Mouse (Mus musculus): Measurements from ENCODE around the gene Ifitm2. TPM values are rescaled to one million over a fixed set of nuclear protein-coding genes. Genes with fewer than 3 reads are reported as not detected.
A peak's percentile ranks its signal among the peaks of the same experiment; 100 is the strongest.
"Not testable (repeated sequence)": the region's sequence is repeated elsewhere in the genome, so short reads cannot be mapped to it uniquely, and the experiment has no call there.

Gene Ifitm2
- polyA plus RNA-seq, 1 experiment from 2014 or later: 798 TPM

GRCm38 (mm10) chr7:140970931-140971330, 15.1 kb upstream of the Ifitm2 start:
- Histone ChIP-seq H3K36me3 (replicated peaks; ENCODE audit: insufficient read depth, low read length) (no peaks in the 10 kb centered on the region), H3K27me3 (ENCODE audit: insufficient read depth, low read length) (no peaks in the 10 kb centered on the region), H3K4me3 (ENCODE audit: low read depth, low read length) (no peak overlapping the region), H3K9ac (replicated peaks) (no peak overlapping the region), H3K4me1 (ENCODE audit: insufficient read depth) (peaks cover 4% of the 10 kb centered on the region; the same call in 1 of the 2 replicates), H3K9me3 (ENCODE audit: low read length) (no peaks in the 10 kb centered on the region), H3K4me2 (ENCODE audit: low read depth, low read length) (no peak overlapping the region), H3K27ac (ENCODE audit: low read depth) (no peak overlapping the region)
- ATAC-seq (no peak), DNase-seq (no peak)
- TF ChIP-seq CTCF (IDR thresholded peaks at IDR 0.05; ENCODE audit: low read depth): no peak
- no peak for TF ChIP-seq EP300 (IDR thresholded peaks at IDR 0.05; ENCODE audit: low read depth)
- 41% methylated on average over 7 of the region's 7 CpGs for WGBS (ENCODE audit: insufficient replicate concordance)

DNA sequence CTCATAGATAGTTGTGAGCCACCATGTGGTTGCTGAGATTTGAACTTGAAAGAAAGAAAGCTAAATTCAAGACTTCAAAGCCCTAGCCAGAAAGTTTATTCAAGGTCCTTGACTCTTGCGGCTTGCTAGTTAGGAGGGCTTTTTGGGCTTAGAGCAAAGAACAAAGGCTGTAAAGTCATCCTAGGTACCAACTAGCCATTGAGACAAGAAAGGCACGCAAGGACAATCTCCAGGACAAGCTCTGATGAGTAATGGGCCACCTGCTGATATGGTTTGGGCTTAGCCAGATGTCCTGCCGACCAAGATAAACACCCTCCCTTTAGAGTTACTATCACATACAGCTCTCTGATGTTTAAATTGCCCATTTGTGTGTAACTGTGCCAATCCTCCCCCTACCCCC, 12.9 kb upstream of the Ifitm2 start:
- H3K27me3 ChIP-seq (ENCODE audit: insufficient read depth, low read length); H3K4me3 ChIP-seq (ENCODE audit: low read depth, low read length); ATAC-seq; H3K4me2 ChIP-seq (ENCODE audit: low read depth, low read length); H3K36me3 ChIP-seq (replicated peaks; ENCODE audit: insufficient read depth, low read length); H3K9ac ChIP-seq (replicated peaks); DNase-seq; H3K4me1 ChIP-seq (ENCODE audit: insufficient read depth); H3K9me3 ChIP-seq (ENCODE audit: low read length): not testable (repeated sequence)
- 0 out of 2 replicates have a peak overlapping the region, but pooled peaks have one; percentile 1 for H3K27ac ChIP-seq (ENCODE audit: low read depth)
- 36% methylated on average over 3 of the region's 3 CpGs for WGBS (ENCODE audit: insufficient replicate concordance)

DNA sequence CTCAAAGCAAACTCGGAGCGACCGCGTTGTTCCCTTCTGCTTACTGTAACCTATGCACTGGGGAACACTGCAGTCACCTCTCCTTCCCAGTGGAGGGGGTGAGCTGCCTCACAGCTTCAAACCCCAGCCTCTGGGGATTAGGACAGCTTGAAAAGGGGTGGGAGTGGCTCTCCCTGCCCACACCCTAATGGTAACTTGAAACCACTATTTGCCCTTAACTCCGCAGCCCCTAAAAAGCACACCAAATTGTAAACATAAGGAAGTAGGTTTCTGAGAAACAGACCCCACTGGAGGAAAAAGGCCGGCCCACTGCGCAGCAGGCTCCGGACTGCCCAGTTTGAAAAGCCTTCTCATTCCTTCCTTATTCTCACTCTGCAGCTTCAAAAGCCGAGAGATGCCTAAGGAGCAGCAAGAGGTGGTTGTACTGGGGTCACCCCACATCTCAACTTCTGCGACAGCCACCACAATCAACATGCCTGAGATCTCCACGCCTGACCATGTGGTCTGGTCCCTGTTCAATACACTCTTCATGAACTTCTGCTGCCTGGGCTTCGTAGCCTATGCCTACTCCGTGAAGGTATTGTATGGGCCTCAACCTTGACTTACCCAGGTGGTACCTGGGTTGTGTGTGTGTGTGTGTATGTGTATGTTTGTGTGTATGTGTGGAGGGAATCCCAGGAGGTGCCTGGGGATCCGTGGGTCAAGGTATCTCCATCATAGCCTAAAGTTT, 12.2 kb upstream of the Ifitm2 start:
- TF ChIP-seq CTCF (IDR thresholded peaks at IDR 0.05; ENCODE audit: low read depth): no peak
- 18% methylated on average over 14 of the region's 14 CpGs for WGBS (ENCODE audit: insufficient replicate concordance)
- Histone ChIP-seq H3K4me2 (ENCODE audit: low read depth, low read length) (no peak overlapping the region), H3K36me3 (replicated peaks; ENCODE audit: insufficient read depth, low read length) (no peaks in the 10 kb centered on the region), H3K9ac (replicated peaks) (no peak overlapping the region), H3K4me3 (ENCODE audit: low read depth, low read length) (no peak overlapping the region), H3K27ac (ENCODE audit: low read depth) (0 out of 2 replicates have a peak overlapping the region, but pooled peaks have one; percentile 1), H3K9me3 (ENCODE audit: low read length) (no peaks in the 10 kb centered on the region), H3K27me3 (ENCODE audit: insufficient read depth, low read length) (no peaks in the 10 kb centered on the region), H3K4me1 (ENCODE audit: insufficient read depth) (peaks cover 6% of the 10 kb centered on the region; the same call in 1 of the 2 replicates)
- ATAC-seq (no peak), DNase-seq (no peak)

DNA sequence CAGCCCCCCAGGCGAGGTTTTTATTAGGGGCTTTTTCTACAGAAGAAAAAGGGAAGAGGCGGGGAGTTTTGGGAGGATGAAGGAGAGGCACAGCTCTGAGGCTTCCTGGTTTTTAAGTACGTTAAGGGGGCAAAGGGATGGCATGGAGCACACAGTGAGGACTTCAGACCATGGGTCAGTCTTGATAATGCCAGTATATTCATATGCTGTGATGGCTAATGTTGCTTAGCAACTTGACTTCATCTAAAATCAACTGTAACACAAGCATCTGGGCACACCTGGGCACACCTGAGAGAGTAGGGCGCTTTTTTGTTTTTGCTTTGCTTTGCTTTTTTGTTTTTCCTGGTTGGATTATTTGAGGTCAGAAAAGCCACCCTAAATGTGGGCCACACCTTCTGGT, 11.1 kb upstream of the Ifitm2 start, which contains the start of gene Ifitm1:
Gene Ifitm1, plus strand, starts transcription at position 301 of the 400 bp plus-strand sequence.
- TF ChIP-seq CTCF (IDR thresholded peaks at IDR 0.05; ENCODE audit: low read depth) (no peak), EP300 (IDR thresholded peaks at IDR 0.05; ENCODE audit: low read depth) (no peak)
- no peaks in the 10 kb centered on the region for H3K36me3 ChIP-seq (replicated peaks; ENCODE audit: insufficient read depth, low read length)
- no peak within 1 kb of the TSS for H3K27ac ChIP-seq (ENCODE audit: low read depth)
- WGBS (ENCODE audit: insufficient replicate concordance): 73% methylated on average over 4 of the region's 4 CpGs
- ATAC-seq: no peak
- DNase-seq: no peak
- peaks cover 6% of the 10 kb centered on the region; the same call in 1 of the 2 replicates for H3K4me1 ChIP-seq (ENCODE audit: insufficient read depth)
- H3K9ac ChIP-seq (replicated peaks): no peak within 1 kb of the TSS
- H3K4me3 ChIP-seq (ENCODE audit: low read depth, low read length): no peak within 1 kb of the TSS
- no peak within 1 kb of the TSS for H3K4me2 ChIP-seq (ENCODE audit: low read depth, low read length)
- H3K27me3 ChIP-seq (ENCODE audit: insufficient read depth, low read length): no peaks in the 10 kb centered on the region
- no peaks in the 10 kb centered on the region for H3K9me3 ChIP-seq (ENCODE audit: low read length)

DNA sequence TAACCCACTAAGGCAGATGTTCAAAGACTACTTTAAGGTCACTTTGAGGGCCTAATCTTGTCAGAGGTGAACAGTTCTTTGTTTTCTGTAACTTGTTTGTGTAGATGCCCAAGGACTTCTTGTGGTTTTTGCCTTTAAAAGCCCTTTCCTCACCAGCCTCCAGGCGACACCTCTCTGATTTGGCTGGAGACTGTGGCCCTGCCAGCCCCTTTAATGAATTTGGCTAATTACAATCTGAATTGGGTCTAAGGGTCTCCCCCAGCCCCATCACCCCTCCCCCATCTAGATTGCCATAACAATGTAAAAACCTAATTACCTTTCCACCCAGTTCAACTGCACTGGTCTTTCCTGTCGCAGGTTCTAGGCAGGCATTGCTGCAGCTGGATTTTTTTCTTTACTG, 6.9 kb upstream of the Ifitm2 start:
- peaks cover 6% of the 10 kb centered on the region; the same call in 1 of the 2 replicates for H3K4me1 ChIP-seq (ENCODE audit: insufficient read depth)
- ATAC-seq: no peak

DNA sequence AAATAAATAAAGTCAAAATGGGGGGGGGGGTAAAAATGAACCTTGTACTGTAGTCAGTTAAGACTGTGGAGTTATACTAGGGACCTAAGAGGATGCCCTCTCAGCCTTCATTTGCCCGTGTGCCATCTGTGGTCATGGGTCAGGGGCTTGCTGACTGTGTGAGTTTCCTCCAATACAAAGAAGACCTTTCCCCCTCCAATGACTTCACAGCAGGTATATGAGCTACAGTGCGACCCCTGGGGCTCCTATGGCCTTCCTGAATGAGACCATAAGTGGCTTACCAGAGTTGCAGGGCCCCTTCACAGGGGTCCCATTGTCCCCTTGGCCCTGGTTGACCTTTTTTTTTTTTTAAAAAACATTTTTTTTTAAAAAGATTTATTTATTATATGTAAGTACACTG, 5.6 kb upstream of the Ifitm2 start:
- ATAC-seq (no peak), DNase-seq (no peak)
- no peaks in the 10 kb centered on the region for H3K9me3 ChIP-seq (ENCODE audit: low read length)
- no peak overlapping the region for H3K4me2 ChIP-seq (ENCODE audit: low read depth, low read length)
- H3K9ac ChIP-seq (replicated peaks): no peak overlapping the region
- H3K4me3 ChIP-seq (ENCODE audit: low read depth, low read length): no peak overlapping the region
- no peak overlapping the region for H3K27ac ChIP-seq (ENCODE audit: low read depth)
- no peaks in the 10 kb centered on the region for H3K27me3 ChIP-seq (ENCODE audit: insufficient read depth, low read length)
- TF ChIP-seq EP300 (IDR thresholded peaks at IDR 0.05; ENCODE audit: low read depth) (no peak), CTCF (IDR thresholded peaks at IDR 0.05; ENCODE audit: low read depth) (no peak)
- H3K4me1 ChIP-seq (ENCODE audit: insufficient read depth): peaks cover 5% of the 10 kb centered on the region
- no peaks in the 10 kb centered on the region for H3K36me3 ChIP-seq (replicated peaks; ENCODE audit: insufficient read depth, low read length)
- WGBS (ENCODE audit: insufficient replicate concordance): 68% methylated on average over 2 of the region's 2 CpGs

More for the DNA sequence above, 6.9 kb upstream of the Ifitm2 start:
- Histone ChIP-seq H3K9me3 (ENCODE audit: low read length) (no peaks in the 10 kb centered on the region), H3K4me2 (ENCODE audit: low read depth, low read length) (no peak overlapping the region), H3K36me3 (replicated peaks; ENCODE audit: insufficient read depth, low read length) (no peaks in the 10 kb centered on the region), H3K9ac (replicated peaks) (no peak overlapping the region), H3K27ac (ENCODE audit: low read depth) (no peak overlapping the region), H3K27me3 (ENCODE audit: insufficient read depth, low read length) (no peaks in the 10 kb centered on the region), H3K4me3 (ENCODE audit: low read depth, low read length) (no peak overlapping the region)
- WGBS (ENCODE audit: insufficient replicate concordance): 81% methylated on average over 2 of the region's 2 CpGs
- TF ChIP-seq CTCF (IDR thresholded peaks at IDR 0.05; ENCODE audit: low read depth) (no peak), EP300 (IDR thresholded peaks at IDR 0.05; ENCODE audit: low read depth) (no peak)
- DNase-seq: no peak

Data from liver, postnatal 0 days (tissue).